Mouse (Mus musculus): ENCODE results near the gene Fam173b. TPM values are rescaled to one million over a fixed set of nuclear protein-coding genes. Genes with fewer than 3 reads are reported as not detected.
A peak's percentile ranks its signal among the peaks of the same experiment; 100 is the strongest.

Gene Fam173b
- 13.6 and 15.8 TPM in 2 replicates for polyA plus RNA-seq (2014; fragmentation: Nextera tagmentation; extraction: Ambion mirVana)

DNA sequence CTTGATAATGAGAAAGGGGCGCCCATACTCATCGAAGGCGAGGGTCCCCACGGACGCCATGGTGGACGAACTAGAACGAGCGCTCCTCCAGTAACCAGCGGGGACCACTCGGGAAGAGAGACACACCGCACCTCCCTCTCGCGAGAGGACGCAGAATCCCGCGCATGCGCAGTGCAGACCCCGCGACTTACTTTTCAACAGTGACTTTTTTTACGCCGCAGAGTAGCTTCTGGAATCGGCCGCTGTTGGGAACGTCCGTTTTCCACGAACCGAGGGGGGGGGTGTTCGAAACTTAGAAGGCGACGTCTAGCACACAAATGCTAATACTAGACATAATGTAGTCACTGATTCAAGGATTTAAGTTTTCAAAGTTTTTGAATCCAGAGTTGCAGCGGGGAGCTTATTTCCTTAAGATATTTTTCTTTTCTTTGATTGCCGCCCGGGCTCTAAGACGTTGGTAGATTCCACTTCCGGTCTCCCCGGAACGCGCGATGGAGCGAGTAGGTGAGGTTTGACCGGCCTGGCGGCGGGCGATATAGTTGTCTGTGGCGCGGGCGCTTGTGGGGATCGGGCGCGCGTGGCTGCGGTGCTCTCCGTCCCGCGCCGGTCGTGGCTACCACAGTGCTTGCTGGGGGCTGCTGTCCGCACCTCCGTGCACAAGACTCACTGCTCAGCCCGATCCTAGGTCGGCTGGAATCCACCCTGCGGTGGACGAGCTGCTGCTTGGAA is at the start of gene Fam173b, which contains the start of gene Cct5:
Gene Fam173b, plus strand, starts transcription at position 207 of the 729 bp plus-strand sequence.
Gene Cct5, minus strand, starts transcription at position 159 of the 729 bp plus-strand sequence.
- Histone ChIP-seq H3K27me3 (ENCODE audit: control insufficient read depth, insufficient read depth, low read length) (no peaks in the 10 kb centered on the region), H3K27ac (ENCODE audit: low read depth, low read length) (peak within 1 kb of the TSS; percentile 86), H3K4me3 (ENCODE audit: low read depth, low read length) (peak within 1 kb of the TSS; percentile 83), H3K36me3 (ENCODE audit: control insufficient read depth, insufficient read depth, low read length) (no peaks in the 10 kb centered on the region), H3K9me3 (ENCODE audit: control insufficient read depth, low read length) (no peaks in the 10 kb centered on the region), H3K4me1 (ENCODE audit: control insufficient read depth, insufficient read depth, low read length) (peaks cover 5% of the 10 kb centered on the region), H3K9ac (ENCODE audit: low read length) (peak within 1 kb of the TSS; percentile 91), H3K4me2 (ENCODE audit: low read depth) (peak within 1 kb of the TSS; percentile 93)
- DNase-seq (ENCODE audit: low spot score) (peak; percentile 99), ATAC-seq (ENCODE audit: insufficient read depth, low FRiP score, low TSS enrichment) (peak; percentile 92)
- WGBS, result under 1% methylated on average over 63 of the region's 63 CpGs

DNA sequence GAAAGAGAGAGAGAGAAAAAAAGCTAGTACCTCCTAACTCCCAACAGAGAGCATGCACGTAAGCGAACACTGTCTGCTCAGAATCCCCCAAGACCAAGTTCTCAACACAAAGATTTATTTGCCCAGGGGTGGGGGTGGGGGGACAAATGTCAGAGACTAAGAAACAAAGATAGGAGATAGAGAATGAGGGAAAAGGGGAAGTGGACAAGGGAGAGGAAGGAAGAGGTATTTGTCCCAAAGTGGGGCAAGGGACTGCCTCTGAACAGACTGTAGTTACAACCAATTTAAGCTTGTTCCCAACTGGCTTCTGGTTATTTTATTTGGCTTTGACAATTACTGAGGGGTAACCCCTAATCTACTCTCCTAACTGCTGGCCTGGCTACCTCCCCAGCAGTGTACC is 46.8 kb upstream of the Fam173b start:
- H3K4me2 ChIP-seq (ENCODE audit: low read depth), result no peak overlapping the region
- H3K9me3 ChIP-seq (ENCODE audit: control insufficient read depth, low read length), result no peaks in the 10 kb centered on the region
- no peak overlapping the region for H3K27ac ChIP-seq (ENCODE audit: low read depth, low read length)
- no peaks in the 10 kb centered on the region for H3K27me3 ChIP-seq (ENCODE audit: control insufficient read depth, insufficient read depth, low read length)
- H3K9ac ChIP-seq (ENCODE audit: low read length), result no peak overlapping the region
- H3K36me3 ChIP-seq (ENCODE audit: control insufficient read depth, insufficient read depth, low read length), result no peaks in the 10 kb centered on the region
- ATAC-seq (ENCODE audit: insufficient read depth, low FRiP score, low TSS enrichment), result no peak
- no peaks in the 10 kb centered on the region for H3K4me1 ChIP-seq (ENCODE audit: control insufficient read depth, insufficient read depth, low read length)
- WGBS, result 87% methylated on average over 2 of the region's 2 CpGs
- no peak for DNase-seq (ENCODE audit: low spot score)
- no peak overlapping the region for H3K4me3 ChIP-seq (ENCODE audit: low read depth, low read length)

DNA sequence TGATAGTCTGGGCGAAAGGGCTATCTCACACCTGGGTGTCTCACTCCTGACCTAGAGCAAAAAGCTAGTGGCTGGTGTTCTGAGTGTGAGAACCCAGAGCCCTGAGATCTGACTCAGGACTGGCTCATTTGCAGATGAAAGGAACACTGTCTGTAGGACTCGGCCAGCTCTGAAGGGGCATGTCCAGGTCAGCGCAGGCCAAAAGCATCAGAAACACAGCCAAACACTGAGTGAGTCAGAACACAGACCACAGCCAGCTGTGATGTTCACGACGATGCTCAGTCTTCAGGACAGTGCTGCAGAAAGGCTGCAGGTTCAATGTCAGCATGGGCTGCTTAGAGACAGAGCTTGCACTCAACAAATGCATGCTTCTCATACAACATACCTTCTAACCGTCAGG is 40.3 kb upstream of the Fam173b start:
- H3K9ac ChIP-seq (ENCODE audit: low read length), result no peak overlapping the region
- 71% methylated on average over 6 of the region's 6 CpGs for WGBS
- H3K9me3 ChIP-seq (ENCODE audit: control insufficient read depth, low read length), result no peaks in the 10 kb centered on the region
- no peaks in the 10 kb centered on the region for H3K27me3 ChIP-seq (ENCODE audit: control insufficient read depth, insufficient read depth, low read length)
- H3K4me1 ChIP-seq (ENCODE audit: control insufficient read depth, insufficient read depth, low read length), result no peaks in the 10 kb centered on the region
- no peak overlapping the region for H3K4me3 ChIP-seq (ENCODE audit: low read depth, low read length)
- H3K36me3 ChIP-seq (ENCODE audit: control insufficient read depth, insufficient read depth, low read length), result no peaks in the 10 kb centered on the region
- ATAC-seq (ENCODE audit: insufficient read depth, low FRiP score, low TSS enrichment) (no peak), DNase-seq (ENCODE audit: low spot score) (no peak)
- H3K4me2 ChIP-seq (ENCODE audit: low read depth), result no peak overlapping the region
- no peak overlapping the region for H3K27ac ChIP-seq (ENCODE audit: low read depth, low read length)

DNA sequence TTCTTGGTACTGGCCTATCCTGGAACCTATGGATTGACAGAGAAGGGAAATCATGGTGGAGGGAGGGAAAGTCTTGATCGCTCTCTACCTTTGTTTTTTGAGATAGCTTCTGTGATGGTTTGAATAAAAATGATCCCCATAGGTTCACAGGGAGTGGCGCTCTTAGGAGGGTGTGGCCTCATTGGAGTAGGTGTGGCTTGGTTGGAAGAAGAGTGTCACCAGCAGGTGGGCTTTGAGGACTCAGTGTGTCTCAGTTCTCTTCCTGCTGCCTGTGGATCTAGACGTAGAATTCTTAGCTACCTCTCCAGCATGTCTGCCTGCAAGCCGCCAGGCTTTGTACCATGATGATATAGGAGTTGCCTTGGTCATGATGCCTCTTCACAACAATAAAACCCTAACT is 39.7 kb upstream of the Fam173b start:
- DNase-seq (ENCODE audit: low spot score), result no peak
- H3K27me3 ChIP-seq (ENCODE audit: control insufficient read depth, insufficient read depth, low read length), result no peaks in the 10 kb centered on the region
- 93% methylated on average over 4 of the region's 4 CpGs for WGBS
- no peak overlapping the region for H3K9ac ChIP-seq (ENCODE audit: low read length)
- H3K4me2 ChIP-seq (ENCODE audit: low read depth), result no peak overlapping the region
- no peak overlapping the region for H3K4me3 ChIP-seq (ENCODE audit: low read depth, low read length)
- H3K9me3 ChIP-seq (ENCODE audit: control insufficient read depth, low read length), result no peaks in the 10 kb centered on the region
- no peaks in the 10 kb centered on the region for H3K36me3 ChIP-seq (ENCODE audit: control insufficient read depth, insufficient read depth, low read length)
- H3K4me1 ChIP-seq (ENCODE audit: control insufficient read depth, insufficient read depth, low read length), result no peaks in the 10 kb centered on the region
- no peak for ATAC-seq (ENCODE audit: insufficient read depth, low FRiP score, low TSS enrichment)
- H3K27ac ChIP-seq (ENCODE audit: low read depth, low read length), result no peak overlapping the region

DNA sequence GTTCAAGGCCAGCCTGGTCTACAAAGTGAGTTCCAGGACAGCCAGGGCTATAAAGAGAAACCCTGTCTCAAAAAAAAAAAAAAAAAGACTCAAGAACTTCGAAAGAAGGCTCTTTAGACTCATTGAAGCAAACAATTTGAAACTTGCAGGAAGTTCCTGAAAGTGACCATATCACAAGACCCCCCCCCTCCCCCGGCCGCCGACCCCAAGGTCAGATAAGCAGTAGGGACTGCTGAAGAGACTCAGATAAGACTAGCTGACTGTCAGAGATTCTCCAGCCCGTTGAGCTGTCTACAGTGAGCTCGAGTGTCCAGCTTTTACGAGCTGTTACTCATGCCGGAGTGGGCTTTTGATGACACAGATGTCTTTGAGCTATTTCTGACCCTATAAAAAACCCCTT is 38.8 kb upstream of the Fam173b start:
- Histone ChIP-seq H3K9ac (ENCODE audit: low read length) (no peak overlapping the region), H3K36me3 (ENCODE audit: control insufficient read depth, insufficient read depth, low read length) (no peaks in the 10 kb centered on the region), H3K4me3 (ENCODE audit: low read depth, low read length) (no peak overlapping the region), H3K4me2 (ENCODE audit: low read depth) (no peak overlapping the region), H3K27me3 (ENCODE audit: control insufficient read depth, insufficient read depth, low read length) (no peaks in the 10 kb centered on the region), H3K9me3 (ENCODE audit: control insufficient read depth, low read length) (no peaks in the 10 kb centered on the region), H3K4me1 (ENCODE audit: control insufficient read depth, insufficient read depth, low read length) (no peaks in the 10 kb centered on the region), H3K27ac (ENCODE audit: low read depth, low read length) (no peak overlapping the region)
- 80% methylated on average over 8 of the region's 8 CpGs for WGBS
- DNase-seq (ENCODE audit: low spot score), result no peak
- no peak for ATAC-seq (ENCODE audit: insufficient read depth, low FRiP score, low TSS enrichment)

DNA sequence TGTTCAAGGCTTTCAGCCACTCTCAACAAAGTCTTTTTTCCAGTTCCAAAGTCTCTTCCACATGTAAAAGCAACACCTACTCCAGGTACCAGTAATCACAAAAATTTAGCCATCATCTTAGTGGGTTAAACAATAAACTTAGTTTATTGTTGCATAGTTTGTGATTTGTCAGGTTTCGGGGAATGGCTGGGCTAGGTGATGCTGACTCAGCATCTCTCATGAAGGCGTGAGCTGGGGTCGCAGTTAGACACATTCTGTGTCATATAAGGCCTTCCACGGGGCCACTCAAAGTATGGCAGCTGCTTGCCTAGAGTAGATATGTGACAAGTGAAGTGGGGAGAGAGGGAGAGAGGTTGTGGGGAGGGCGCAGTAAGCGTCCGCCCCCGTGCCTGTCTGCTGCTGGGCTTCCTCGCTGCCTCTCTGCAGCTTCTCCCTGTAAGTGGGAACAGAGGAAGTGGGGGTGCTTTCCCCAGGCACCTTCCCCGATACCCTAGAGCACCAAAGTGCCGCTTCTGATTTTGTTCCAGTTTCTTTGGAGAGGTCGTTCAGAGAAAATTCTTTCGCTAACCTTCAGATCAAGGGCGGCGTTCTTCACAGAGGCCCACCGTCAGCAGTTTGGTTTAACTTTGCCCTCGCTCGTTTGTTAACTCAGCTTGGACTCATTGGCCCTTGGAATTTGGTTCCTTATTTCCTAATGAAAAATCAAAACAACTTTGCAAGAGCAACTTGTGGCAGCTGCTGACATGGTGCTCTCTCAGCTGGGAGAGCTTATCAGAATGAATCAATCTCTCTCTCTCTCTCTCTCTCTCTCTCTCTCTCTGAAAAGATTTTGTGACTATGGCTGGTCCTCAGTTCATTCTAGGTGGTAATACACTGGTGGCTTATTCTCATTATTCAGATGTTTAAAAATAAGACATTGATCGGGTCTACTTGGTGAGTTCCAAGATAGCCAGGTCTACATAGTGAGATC is 37.8 kb upstream of the Fam173b start:
- DNase-seq (ENCODE audit: low spot score), result no peak

DNA sequence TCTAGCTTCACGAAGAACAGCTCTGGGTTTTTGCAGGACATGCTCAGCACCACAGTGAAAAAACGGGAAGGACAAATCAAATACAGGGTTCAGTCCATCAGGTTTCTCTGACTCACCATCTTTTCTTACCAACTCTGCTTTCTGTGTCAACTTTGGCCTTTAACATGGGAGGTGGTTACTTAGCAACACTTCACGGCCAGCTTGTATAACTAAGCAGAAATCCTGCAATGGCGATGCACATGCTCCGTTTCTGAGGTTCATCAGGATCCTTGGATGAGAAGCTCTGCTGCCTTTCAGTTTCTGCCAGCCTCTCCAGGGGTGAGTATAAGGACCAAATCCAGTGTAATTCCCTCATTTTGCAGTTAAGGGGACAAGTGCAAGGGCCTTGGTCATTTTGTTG is 36.5 kb upstream of the Fam173b start, which contains the start of gene Cmbl:
Gene Cmbl, plus strand, starts transcription at position 206 of the 400 bp plus-strand sequence.
- Histone ChIP-seq H3K36me3 (ENCODE audit: control insufficient read depth, insufficient read depth, low read length) (no peaks in the 10 kb centered on the region), H3K9me3 (ENCODE audit: control insufficient read depth, low read length) (no peaks in the 10 kb centered on the region), H3K4me3 (ENCODE audit: low read depth, low read length) (no peak within 1 kb of the TSS), H3K27ac (ENCODE audit: low read depth, low read length) (no peak within 1 kb of the TSS), H3K4me1 (ENCODE audit: control insufficient read depth, insufficient read depth, low read length) (0 out of 2 replicates have a peak, but pooled peaks cover 4% of the 10 kb centered on the region), H3K4me2 (ENCODE audit: low read depth) (no peak within 1 kb of the TSS), H3K9ac (ENCODE audit: low read length) (no peak within 1 kb of the TSS), H3K27me3 (ENCODE audit: control insufficient read depth, insufficient read depth, low read length) (no peaks in the 10 kb centered on the region)
- 74% methylated on average over 5 of the region's 5 CpGs for WGBS
- DNase-seq (ENCODE audit: low spot score) (no peak), ATAC-seq (ENCODE audit: insufficient read depth, low FRiP score, low TSS enrichment) (no peak)

More for the DNA sequence above, 37.8 kb upstream of the Fam173b start:
- no peak overlapping the region for H3K27ac ChIP-seq (ENCODE audit: low read depth, low read length)
- 0 out of 2 replicates have a peak, but pooled peaks cover 4% of the 10 kb centered on the region for H3K4me1 ChIP-seq (ENCODE audit: control insufficient read depth, insufficient read depth, low read length)
- WGBS, result 72% methylated on average over 19 of the region's 19 CpGs
- H3K36me3 ChIP-seq (ENCODE audit: control insufficient read depth, insufficient read depth, low read length), result no peaks in the 10 kb centered on the region
- H3K27me3 ChIP-seq (ENCODE audit: control insufficient read depth, insufficient read depth, low read length), result no peaks in the 10 kb centered on the region
- ATAC-seq (ENCODE audit: insufficient read depth, low FRiP score, low TSS enrichment), result no peak
- H3K9ac ChIP-seq (ENCODE audit: low read length), result no peak overlapping the region
- no peak overlapping the region for H3K4me2 ChIP-seq (ENCODE audit: low read depth)
- H3K4me3 ChIP-seq (ENCODE audit: low read depth, low read length), result no peak overlapping the region
- no peaks in the 10 kb centered on the region for H3K9me3 ChIP-seq (ENCODE audit: control insufficient read depth, low read length)

DNA sequence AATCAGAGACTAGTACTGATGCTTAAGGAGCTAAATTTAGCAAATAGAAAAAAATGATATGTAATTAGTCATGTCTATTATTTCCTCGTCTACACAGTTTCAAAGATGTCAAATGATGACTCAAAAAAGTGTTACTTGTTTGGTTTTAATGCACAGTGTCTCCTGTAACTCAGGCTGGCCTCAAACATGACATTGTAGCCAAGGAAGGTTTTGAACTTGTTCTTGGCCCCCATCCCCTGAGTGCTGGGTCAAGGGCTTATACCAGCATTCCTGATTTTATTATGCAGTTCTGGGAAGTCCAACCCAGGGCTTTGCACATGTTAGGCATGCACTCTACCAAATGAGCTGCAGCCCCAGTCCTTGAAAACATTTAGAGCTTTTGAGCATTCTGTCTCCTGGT is 35.9 kb upstream of the Fam173b start:
- Histone ChIP-seq H3K9me3 (ENCODE audit: control insufficient read depth, low read length) (no peaks in the 10 kb centered on the region), H3K36me3 (ENCODE audit: control insufficient read depth, insufficient read depth, low read length) (no peaks in the 10 kb centered on the region), H3K27ac (ENCODE audit: low read depth, low read length) (no peak overlapping the region), H3K27me3 (ENCODE audit: control insufficient read depth, insufficient read depth, low read length) (no peaks in the 10 kb centered on the region), H3K4me3 (ENCODE audit: low read depth, low read length) (no peak overlapping the region), H3K9ac (ENCODE audit: low read length) (no peak overlapping the region), H3K4me1 (ENCODE audit: control insufficient read depth, insufficient read depth, low read length) (0 out of 2 replicates have a peak, but pooled peaks cover 4% of the 10 kb centered on the region), H3K4me2 (ENCODE audit: low read depth) (no peak overlapping the region)
- ATAC-seq (ENCODE audit: insufficient read depth, low FRiP score, low TSS enrichment), result no peak
- WGBS, result 80% methylated on average over 1 of the region's 1 CpGs
- DNase-seq (ENCODE audit: low spot score), result no peak

Data from neural tube, embryonic 11.5 days (tissue).